Mouse (Mus musculus) left cerebral cortex, adult 6 months (tissue): ENCODE results near the gene C87436. TPM values are rescaled to one million over a fixed set of nuclear protein-coding genes. Genes with fewer than 3 reads are reported as not detected.

Experiments used
- long read RNA-seq, 2 experiments: library from polyadenylated mRNA; unstranded; transcript quantifications; one replicate each; pipeline ENCODE4 v2.0.0; 2019 to 2020
- polyA plus RNA-seq: library from polyadenylated mRNA; unstranded; fragments of <200 nt; fragmentation: Nextera tagmentation; gene quantifications from 2 replicates; pipeline ENCODE4 v1.2.3, GENCODE M21; 2021

Gene C87436
- polyA plus RNA-seq: 17.1 and 19.3 TPM in 2 replicates
- long read RNA-seq, experiment 1, transcript C87436-201 (10 exons, 2,534 nt): major isoform, 18 of 111 reads
- long read RNA-seq, experiment 1, transcript C87436-202 (10 exons, 2,922 nt): minor isoform, 6 of 111 reads
- long read RNA-seq, experiment 1, partial matches to known transcripts: 5 of 111 reads
- long read RNA-seq, experiment 1, other reads (novel, unspliced or antisense): 80 of 111 reads
- long read RNA-seq, experiment 2, partial matches to known transcripts: 1 of 20 reads
- long read RNA-seq, experiment 2, other reads (novel, unspliced or antisense): 14 of 20 reads

DNA sequence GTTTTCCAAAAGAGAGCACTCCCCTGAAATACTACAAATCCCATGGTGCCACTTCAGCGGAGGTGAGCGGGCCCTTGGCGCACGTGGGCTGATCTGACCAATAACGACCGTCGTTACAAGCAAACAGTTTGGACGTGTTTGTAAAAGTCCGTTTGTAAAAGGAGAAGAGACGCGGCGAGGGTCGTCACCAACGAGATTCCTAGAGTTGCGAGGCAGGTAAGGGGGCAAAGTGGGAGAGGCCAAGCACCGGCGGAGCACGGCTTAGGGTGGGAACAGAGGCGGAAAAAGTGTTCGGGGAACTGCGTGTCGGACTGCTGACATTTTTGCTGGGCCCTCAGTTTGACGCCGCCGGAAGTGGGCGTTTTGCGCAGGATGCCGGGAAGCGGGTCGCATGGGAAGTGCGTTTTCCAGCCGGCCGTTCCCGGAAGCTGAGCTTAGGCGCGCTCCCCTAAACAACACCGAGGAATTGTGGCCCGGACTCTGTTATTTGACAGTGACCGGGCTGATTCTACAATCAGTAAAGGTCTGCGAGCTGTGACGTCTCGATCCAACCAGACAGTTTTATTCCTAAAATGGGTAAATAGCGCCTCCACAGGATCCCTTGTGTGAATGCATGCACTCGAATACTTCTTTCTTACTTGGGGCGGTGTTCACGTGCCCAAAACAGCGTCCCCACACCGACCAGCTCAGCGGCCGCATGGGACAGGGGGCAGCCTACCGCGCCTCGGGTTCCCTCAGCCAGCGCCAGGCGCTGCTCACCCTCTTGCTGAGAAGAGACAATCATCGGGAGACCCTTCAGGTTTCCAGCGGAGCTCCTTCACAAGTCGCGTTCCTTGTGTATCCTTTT is at the start of gene C87436:
Gene C87436, plus strand, starts transcription at position 103 of the 847 bp plus-strand sequence.

DNA sequence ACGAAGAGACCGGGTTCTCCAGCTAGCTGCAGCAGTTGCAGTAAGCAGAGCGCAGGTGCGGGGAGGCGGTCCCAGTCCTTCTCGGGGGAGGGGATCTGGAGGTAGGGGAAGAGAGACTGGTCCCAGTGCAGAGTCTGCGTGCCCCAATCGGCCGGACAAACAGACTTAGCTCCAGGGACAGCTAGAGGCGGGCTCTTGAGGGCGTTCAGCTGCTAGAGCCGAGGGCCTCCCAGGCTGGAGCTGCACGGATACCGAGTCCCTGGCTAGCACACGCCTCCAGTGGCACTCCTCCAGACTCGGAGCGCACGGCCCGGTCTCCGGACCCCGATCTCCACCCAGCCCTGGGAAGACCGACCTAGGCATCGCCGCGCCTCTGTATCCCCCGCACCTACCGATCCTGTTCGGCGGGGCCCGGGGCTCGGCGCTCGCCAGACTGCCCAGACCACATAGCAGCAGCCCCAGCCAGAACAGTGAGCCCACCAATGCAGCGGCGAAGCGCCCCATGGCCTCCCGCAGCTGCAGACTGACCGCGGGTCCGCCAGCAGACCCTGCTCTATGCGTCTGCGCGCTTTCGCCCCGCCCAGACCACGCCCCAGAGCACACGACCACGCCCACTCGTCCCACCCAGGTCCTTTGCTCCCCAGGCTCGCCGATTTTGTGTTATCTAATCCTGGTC is 41.5 kb upstream of the C87436 start, which contains the start of gene Pcyox1:
Gene Pcyox1, minus strand, starts transcription at position 574 of the 676 bp plus-strand sequence.

GRCm38 (mm10) chr6:86404100-86404861 is 33.9 kb upstream of the C87436 start, which contains the start of gene Tia1:
TSS of gene Tia1 (plus strand) at chr6:86404219.

DNA sequence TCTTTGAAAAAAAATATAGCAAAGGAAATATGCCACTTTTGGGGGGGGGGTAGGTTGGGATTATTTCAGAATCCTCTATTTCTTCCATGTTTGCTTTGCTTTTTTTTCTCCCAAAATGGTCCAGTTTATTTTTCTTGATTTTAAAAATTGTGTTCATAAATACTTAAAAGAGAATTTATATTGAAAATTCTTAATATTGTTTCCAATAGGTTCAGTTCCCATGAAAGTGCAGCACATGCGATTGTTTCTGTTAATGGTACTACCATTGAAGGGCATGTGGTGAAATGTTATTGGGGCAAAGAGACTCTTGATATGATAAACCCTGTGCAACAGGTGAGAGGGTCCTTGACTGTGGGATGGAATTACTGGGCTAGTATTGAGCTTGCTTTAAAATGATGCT is 11.8 kb upstream of the C87436 start, which contains the start of gene Gm44790:
Gene Gm44790, plus strand, starts transcription at position 301 of the 400 bp plus-strand sequence.

Other genes with a start within 250 kb of the C87436 start
- 11.5 and 13.3 TPM in 2 replicates for gene Tgfa, start 243.2 kb upstream of the C87436 start, polyA plus RNA-seq
- gene Fam136a, start 72.7 kb upstream of the C87436 start, polyA plus RNA-seq: 37.3 and 46.2 TPM in 2 replicates
- 261 and 333 TPM in 2 replicates for gene Snrpg, start 67.1 kb upstream of the C87436 start, polyA plus RNA-seq
- 53.0 and 80.1 TPM in 2 replicates for gene Pcyox1, start 41.2 kb upstream of the C87436 start, polyA plus RNA-seq
- gene Tia1, start 34.2 kb upstream of the C87436 start, polyA plus RNA-seq: 25.4 and 26.9 TPM in 2 replicates
- 7.7 TPM in 1 of 2 replicates, not detected in the other for gene Gm44790, start 11.7 kb upstream of the C87436 start, polyA plus RNA-seq
- gene Pcbp1, start 87.9 kb downstream of the C87436 start, polyA plus RNA-seq: 87.0 and 273 TPM in 2 replicates
- 0.50 and 0.59 TPM in 2 replicates for gene Asprv1, start 189.8 kb downstream of the C87436 start, polyA plus RNA-seq
- 7.7 and 9.4 TPM in 2 replicates for gene Mxd1, start 230.8 kb downstream of the C87436 start, polyA plus RNA-seq
- 187 TPM in 2 replicates for gene Snrnp27, start 246.1 kb downstream of the C87436 start, polyA plus RNA-seq